In genomic region chr4:139233146-139233495, GRCm38 (mm10) we compare ENCODE assay signal across 11 mouse cellular contexts. TPM values are rescaled to one million over a fixed set of nuclear protein-coding genes. Genes with fewer than 3 reads are reported as not detected.
A peak's percentile ranks its signal among the peaks of the same experiment; 100 is the strongest.
DNase-seq lines count a peak whose midpoint lies in the region; ATAC-seq and TF ChIP-seq lines count a peak whose summit lies in the region.
"Had no signal": no experiment of that assay in that cellular context is flagged by ENCODE, and none has a peak within 500 bp of the region (broad histone marks: within the 10 kb centered on the region; RNA-seq: fewer than 3 reads in every experiment).

No protein-coding gene starts in this region.

- H3K4me3 ChIP-seq in heart, embryonic 10.5 days, result no peak overlapping the region
- no peak overlapping the region for H3K4me3 ChIP-seq in lung, adult 2 months (replicated peaks; ENCODE audit: extremely low read depth, low read depth, low read length)
- no peak overlapping the region for H3K4me3 ChIP-seq in heart, embryonic 14.5 days (ENCODE audit: control insufficient read depth in 1 of 2, insufficient read depth in 1 of 2, low read depth in 1 of 2, low read length in 2 of 2)
- H3K4me3 ChIP-seq in small intestine, adult 2 months (ENCODE audit: low read depth, low read length), result no peak overlapping the region
- H3K4me3 ChIP-seq: hindbrain, embryonic 10.5 days; midbrain, embryonic 15.5 days had no signal

- H3K9ac ChIP-seq in heart, embryonic 14.5 days (ENCODE audit: low read length), result peak overlapping the region; percentile 36; the same call in 1 of the 2 replicates
- H3K9ac ChIP-seq: midbrain, embryonic 15.5 days had no signal

- H3K36me3 ChIP-seq in heart, embryonic 10.5 days, result peaks cover 16% of the 10 kb centered on the region
- H3K36me3 ChIP-seq in heart, embryonic 14.5 days (ENCODE audit: control insufficient read depth, insufficient read depth, low read length), result no peaks in the 10 kb centered on the region
- H3K36me3 ChIP-seq in small intestine, adult 2 months (ENCODE audit: control insufficient read depth, insufficient read depth, low read length), result peaks cover 4% of the 10 kb centered on the region; the same call in 1 of the 2 replicates
- H3K36me3 ChIP-seq: midbrain, embryonic 15.5 days had no signal

- no peaks in the 10 kb centered on the region for H3K9me3 ChIP-seq in heart, embryonic 10.5 days
- no peaks in the 10 kb centered on the region for H3K9me3 ChIP-seq in heart, embryonic 14.5 days (ENCODE audit: control insufficient read depth, low read length)
- H3K9me3 ChIP-seq: hindbrain, embryonic 10.5 days; midbrain, embryonic 15.5 days had no signal

- H3K4me2 ChIP-seq in heart, embryonic 14.5 days (ENCODE audit: low read length), result no peak overlapping the region
- H3K4me2 ChIP-seq: midbrain, embryonic 15.5 days had no signal

- TF ChIP-seq POLR2A in lung, adult 2 months (IDR thresholded peaks at IDR 0.05; ENCODE audit: borderline replicate concordance, extremely low read depth, low read depth, low read length), result no peak
- TF ChIP-seq POLR2A in small intestine, adult 2 months (IDR thresholded peaks at IDR 0.05; ENCODE audit: low read depth, low read length), result no peak

- DNase-seq in heart, embryonic 10.5 days (ENCODE audit: low spot score), result no peak
- DNase-seq in heart, adult 11 months, result no peak
- peak; percentile 28 for DNase-seq in lung, postnatal 14 days
- no peak for DNase-seq in lung, adult 2 months
- DNase-seq in natural killer cell, adult 2 months (ENCODE audit: low spot score in 2 of 2), result no peak
- no peak for DNase-seq in layer of hippocampus, postnatal 10 days (ENCODE audit: low spot score in 2 of 2)

- no peaks in the 10 kb centered on the region for H3K27me3 ChIP-seq in heart, embryonic 10.5 days (ENCODE audit: insufficient read depth, poor library complexity, severe bottlenecking)
- no peaks in the 10 kb centered on the region for H3K27me3 ChIP-seq in heart, embryonic 14.5 days (ENCODE audit: control insufficient read depth, insufficient read depth, low read length)
- H3K27me3 ChIP-seq in small intestine, adult 2 months (ENCODE audit: control insufficient read depth, insufficient read depth, low read length), result no peaks in the 10 kb centered on the region
- H3K27me3 ChIP-seq: midbrain, embryonic 15.5 days had no signal

- peak overlapping the region; percentile 60 for H3K27ac ChIP-seq in heart, embryonic 10.5 days
- H3K27ac ChIP-seq in heart, embryonic 14.5 days (replicated peaks in 1 of 2; ENCODE audit: control insufficient read depth in 1 of 2, insufficient read depth in 1 of 2, low read depth in 2 of 2, low read length in 2 of 2), result peak overlapping the region in 1 of 2 experiments; percentile 42; a peak in 2 of 4 replicates
- H3K27ac ChIP-seq in small intestine, adult 2 months (ENCODE audit: insufficient read depth, low read depth, low read length), result peak overlapping the region; percentile 61
- H3K27ac ChIP-seq: hindbrain, embryonic 10.5 days had no signal

- ATAC-seq in heart, embryonic 14.5 days (ENCODE audit: insufficient number of reproducible peaks, insufficient read depth, low FRiP score, low read depth), result no peak
- ATAC-seq: forebrain, embryonic 14.5 days; midbrain, embryonic 15.5 days had no signal

- peaks cover 86% of the 10 kb centered on the region for H3K4me1 ChIP-seq in heart, embryonic 10.5 days
- H3K4me1 ChIP-seq in lung, adult 2 months (ENCODE audit: control insufficient read depth, insufficient read depth, low read length), result peaks cover 41% of the 10 kb centered on the region
- H3K4me1 ChIP-seq in heart, embryonic 14.5 days (ENCODE audit: control insufficient read depth in 2 of 2, insufficient read depth in 2 of 2, low read length in 2 of 2), result peaks cover 38 to 77% of the 10 kb centered on the region in 2 experiments
- peaks cover 26% of the 10 kb centered on the region for H3K4me1 ChIP-seq in small intestine, adult 2 months (ENCODE audit: control insufficient read depth, insufficient read depth, insufficient read length, low read length)

- no peak for TF ChIP-seq CTCF in lung, adult 2 months (IDR thresholded peaks at IDR 0.05; ENCODE audit: insufficient read depth, low read length)
- no peak for TF ChIP-seq CTCF in small intestine, adult 2 months (IDR thresholded peaks at IDR 0.05; ENCODE audit: extremely low read depth, insufficient read length, insufficient replicate concordance, low read depth, low read length)

- WGBS in heart, embryonic 10.5 days, result 77% methylated on average over 7 of the region's 7 CpGs
- WGBS in lung, adult 2 months, result 60% methylated on average over 7 of the region's 7 CpGs
- 58% methylated on average over 7 of the region's 7 CpGs for WGBS in heart, embryonic 14.5 days
- 76% methylated on average over 7 of the region's 7 CpGs for WGBS in small intestine, adult 2 months

RNA-seq across cellular contexts. Expression of gene Capzb, which starts 40.4 kb away (rescaled TPM):
- 450 and 452 TPM in 2 replicates for polyA plus RNA-seq in heart, embryonic 10.5 days (2016; fragmentation: Nextera tagmentation; extraction: Ambion mirVana)
- 152 and 172 TPM in 2 replicates for polyA plus RNA-seq in lung, adult 2 months (2012; rRNA removed)
- 292 and 301 TPM in 2 replicates for polyA plus RNA-seq in heart, embryonic 14.5 days (2014; fragmentation: Nextera tagmentation; extraction: Ambion mirVana)
- 159 and 390 TPM in 2 replicates for polyA plus RNA-seq in small intestine, adult 2 months (2012; rRNA removed)
- 100 to 1,000 TPM; 343 to 381 TPM for total RNA-seq in layer of hippocampus, postnatal 10 days (2021)
